Mouse (Mus musculus): ENCODE results near the gene Pla1a.
A peak's percentile ranks its signal among the peaks of the same experiment; 100 is the strongest.
"Not testable (repeated sequence)": the region's sequence is repeated elsewhere in the genome, so short reads cannot be mapped to it uniquely, and the experiment has no call there.

Gene Pla1a

DNA sequence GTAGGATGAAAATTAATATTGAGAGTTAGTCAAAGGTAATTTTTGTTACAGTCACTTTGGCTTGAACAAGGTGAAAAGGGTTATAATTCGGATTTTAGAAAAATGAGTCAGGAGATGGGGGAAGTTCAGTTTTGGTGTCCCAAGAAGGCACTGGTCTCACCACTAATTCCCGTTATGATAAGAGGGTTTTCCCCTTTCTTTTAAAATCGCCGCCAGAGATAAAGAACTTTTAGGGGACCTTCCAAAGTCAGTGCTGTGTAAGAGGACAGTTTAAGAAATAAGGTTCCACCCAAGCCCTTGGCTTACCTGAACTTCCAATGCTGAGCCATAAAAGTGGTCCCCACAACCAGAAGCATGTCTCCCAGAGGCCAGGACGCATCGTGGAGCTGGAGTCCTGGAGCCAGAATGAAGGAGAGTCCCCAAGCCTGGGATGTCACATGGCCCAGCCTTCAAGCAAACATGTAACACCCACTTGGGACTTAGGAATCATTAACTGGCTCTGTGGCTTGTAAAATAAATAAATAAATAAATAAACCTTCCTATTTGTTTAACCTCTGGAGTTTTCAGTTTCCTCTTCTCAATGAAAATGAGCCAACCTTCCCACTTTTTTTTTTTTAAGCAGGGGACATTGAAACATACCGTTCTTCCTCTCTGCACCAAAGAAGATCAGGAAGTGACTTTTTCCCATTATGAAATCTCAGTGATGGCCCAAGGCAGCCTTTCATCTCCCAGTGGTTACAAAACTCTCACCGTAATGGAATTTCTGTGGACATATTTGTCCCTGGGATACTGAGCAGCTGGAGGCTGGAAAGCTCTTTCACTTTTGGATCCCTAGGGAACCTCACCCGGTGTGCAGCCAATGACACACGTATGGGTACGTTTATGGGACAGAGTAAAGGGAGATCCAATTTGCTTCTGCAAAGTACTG lies at the start of gene Pla1a:
Gene Pla1a, minus strand, starts transcription at position 648 of the 928 bp plus-strand sequence.
- DNase-seq: peak; percentile 17 to 56

DNA sequence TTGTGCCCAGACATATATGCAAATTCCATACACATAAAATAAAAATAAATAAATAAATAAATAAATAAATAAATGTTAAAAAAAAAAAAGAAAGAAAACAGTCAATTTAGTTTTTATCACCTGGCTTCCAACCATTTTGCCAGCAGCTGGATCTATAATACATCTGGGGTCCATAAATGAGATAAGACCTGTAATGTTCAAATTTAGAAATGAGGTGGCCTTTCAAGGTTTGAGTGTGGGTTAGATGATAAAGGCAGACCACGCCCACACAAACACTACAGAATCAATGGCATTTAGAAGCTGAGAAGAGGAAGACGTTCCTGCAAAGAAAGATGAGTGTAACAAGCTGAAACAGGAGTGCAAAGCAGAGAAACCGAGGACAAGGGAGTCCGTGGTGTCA lies 48.4 kb upstream of the Pla1a start:
- no peak for DNase-seq

DNA sequence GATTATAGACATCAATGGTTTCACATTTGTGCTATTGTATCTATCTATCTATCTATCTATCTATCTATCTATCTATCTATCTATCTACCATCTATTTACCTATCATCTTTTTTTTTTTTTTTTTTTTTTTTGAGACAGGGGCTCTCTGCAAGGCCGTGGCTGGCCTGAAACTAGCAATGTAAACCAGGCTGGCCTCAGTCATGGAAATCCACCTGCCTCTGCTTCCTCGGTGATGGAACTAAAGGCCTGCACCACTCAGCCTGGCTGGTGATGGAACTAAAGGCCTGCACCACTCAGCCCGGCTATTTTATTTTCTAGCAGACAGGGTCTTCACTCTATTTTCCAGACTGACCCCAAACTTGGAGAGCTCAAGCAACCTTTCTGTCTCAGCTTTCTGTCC lies 45.4 kb upstream of the Pla1a start:
- DNase-seq: no peak

DNA sequence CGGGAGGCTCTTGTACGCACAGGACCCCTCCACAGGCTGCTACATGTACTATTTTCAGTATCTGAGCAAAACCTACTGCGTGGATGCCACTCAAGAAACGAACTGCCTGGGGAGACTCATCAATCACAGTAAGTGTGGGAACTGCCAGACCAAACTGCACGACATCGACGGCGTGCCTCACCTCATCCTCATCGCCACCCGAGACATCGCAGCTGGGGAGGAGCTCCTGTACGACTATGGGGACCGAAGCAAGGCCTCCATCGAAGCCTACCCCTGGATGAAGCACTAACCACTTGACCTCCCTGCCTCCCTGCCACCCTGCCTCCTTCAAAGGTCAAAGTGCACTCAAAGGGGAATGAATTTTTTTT lies 44.3 kb upstream of the Pla1a start:
- DNase-seq: not testable (repeated sequence)

DNA sequence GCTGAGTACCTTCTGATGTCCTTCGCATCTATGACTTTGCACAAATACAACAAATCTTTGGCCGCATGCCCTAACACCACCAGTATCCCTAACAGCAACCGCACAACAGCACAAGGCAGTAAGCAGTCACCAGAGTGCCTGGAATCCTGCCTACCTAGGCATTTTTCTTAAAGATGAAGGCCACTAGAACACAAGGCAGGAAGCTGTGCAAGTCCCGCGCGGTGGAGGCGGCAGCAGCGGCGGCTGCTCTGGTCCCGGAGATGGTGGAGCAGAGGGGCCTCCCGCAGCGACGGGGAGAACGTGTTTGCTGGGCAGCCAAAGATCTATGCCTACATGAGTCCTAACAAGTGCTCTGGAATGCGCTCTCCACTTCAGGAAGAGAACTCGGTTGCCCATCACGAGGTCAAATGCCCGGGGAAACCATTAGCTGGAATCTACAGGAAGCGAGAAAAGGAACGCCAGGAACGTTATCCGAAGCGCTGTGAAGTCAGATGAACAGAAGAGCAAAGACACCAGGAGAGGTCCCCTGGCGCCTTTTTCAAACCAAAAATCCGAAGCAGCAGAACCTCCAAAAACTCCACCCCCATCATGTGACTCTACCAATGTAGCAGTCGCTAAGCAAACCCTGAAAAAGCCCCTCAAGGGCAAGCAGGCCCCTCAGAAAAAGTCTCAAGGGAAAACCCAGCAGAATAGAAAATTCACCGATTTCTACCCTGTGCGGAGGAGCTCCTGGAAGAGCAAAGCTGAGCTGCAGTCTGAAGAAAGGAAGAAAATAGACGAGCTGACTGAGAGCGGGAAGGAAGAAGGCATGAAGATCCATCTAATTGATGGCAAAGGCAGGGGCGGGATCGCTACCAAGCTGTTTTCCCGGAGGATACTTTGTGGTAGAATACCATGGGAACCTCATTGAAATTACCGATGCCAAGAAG lies 43.6 kb upstream of the Pla1a start:
- peak in 1 of 2 experiments; percentile 27 for DNase-seq

DNA sequence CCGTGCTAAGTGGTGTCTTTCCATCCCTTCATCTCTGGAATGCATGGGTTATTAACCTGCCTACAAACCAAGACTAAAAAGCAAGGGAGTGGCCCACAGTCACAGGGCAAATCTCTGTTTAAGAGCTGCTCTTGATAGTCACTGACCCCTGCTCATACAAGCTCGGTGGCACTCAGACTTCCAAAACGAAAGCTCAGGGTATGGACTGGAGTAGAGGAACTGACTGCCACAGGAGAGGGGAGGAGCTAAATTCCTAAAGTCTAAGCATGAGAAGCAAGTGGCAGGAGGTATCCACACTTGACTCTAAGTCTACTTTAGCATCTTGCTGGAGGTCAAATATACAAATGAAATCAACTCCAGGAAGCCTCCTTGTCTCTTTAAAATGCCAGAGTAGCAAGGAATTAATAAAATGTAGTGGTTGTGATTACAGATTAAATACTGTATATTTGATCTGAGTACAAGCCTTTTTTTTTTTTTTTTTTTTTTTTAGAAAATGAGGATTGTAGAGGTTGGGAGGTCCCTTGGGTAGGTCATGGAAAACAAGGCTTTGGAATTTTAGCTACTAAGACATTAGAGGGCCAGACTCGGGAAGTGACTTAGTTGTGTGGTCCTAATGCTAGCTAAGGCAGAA lies 42.9 kb upstream of the Pla1a start:
- no peak for DNase-seq

DNA sequence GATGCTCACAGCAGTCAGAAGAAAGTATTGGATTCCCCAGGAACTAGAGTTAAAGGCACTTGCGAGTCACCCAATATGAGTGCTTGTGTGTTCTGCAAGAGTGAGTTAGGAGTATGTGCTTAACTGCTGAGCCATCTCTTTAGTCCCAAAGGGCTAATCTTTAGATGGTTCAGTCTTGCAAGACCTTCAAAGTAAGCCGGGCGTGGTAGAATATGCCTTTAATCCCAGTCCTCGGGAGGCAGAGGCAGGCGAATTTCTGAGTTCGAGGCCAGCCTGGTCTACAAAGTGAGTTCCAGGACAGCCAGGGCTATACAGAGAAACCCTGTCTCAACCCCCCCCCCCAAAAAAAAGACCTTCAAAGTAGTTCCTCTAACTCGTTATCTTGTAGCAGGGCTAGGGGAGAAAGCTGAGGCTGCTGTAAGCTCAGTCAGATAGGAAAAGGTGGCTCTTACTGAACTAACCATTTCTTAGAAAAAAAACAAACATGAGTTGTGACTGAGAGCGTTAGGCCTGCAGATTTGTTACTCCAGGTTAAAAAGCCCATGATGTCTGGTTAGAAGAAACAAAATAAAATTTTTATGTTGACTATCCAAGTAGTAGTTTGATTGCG lies 41.8 kb upstream of the Pla1a start:
- DNase-seq: no peak

DNA sequence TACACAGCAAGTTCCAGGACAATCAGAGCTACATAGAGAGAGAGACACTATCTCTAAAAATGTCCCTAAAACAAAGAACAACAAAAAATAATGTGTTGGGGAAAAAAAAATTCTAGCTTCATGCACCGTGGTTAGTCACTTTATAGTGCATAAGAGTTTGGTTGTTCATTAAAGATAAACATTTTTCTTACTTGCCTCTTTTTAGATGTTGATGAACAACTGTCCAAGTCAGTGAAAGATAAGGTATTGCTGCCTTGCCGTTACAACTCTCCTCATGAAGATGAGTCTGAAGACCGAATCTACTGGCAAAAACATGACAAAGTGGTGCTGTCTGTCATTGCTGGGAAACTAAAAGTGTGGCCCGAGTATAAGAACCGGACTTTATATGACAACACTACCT lies 40.7 kb upstream of the Pla1a start:
- DNase-seq: no peak

DNA sequence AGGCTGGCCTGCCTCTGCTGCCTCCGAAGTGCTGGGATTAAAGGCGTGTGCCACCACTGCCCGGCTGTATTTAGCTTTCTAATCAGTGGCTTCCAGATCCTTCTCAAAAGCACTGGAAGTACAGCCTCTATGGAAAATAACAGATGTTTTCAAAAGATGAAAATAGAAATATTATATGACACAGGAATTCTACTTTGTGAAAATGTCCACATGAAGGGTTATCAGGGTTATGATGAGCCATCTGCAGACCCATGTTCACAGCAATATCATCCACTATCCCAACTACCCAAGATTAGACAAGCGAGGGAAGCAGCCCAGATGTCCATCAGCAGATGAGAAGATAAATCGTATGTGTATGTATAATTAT lies 39.5 kb upstream of the Pla1a start:
- no peak for DNase-seq

DNA sequence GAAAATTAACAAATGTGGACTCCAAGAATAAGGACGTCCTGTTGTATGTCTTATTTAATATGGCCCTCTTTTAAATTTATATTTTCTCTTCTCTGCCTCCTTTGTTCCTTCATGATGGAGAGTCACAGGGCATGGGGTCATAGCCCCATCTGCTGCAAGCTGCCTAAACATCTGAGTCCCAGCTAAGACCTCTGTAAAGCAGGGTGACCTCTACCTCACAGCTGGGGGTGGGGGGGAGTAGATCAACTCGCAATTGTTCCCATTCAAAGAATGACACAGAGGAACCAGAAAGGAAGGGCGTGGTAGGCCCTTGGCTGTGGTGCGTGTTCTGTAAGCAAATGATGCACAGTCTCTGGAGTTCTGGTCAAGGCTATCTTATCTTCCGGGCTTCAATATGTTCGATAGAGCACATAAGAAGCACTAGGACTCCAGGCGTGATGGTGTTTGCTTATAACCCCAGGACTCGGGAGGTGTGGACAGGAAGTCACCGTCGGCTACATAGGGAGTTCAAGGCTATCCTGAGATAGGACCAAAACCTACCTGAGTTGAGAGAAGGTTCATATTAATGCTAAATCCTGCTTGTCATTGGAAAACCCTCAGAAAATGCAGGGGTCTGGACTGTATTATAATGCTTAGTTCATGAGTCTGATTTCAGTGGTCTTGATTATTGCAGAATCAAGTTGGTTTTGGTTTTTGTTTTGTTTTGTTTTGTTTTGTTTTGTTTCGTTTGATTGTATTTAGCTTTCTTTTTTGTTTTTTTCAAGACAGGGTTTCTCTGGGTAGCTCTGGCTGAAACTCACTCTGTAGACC lies 39.0 kb upstream of the Pla1a start:
- no peak for DNase-seq

DNA sequence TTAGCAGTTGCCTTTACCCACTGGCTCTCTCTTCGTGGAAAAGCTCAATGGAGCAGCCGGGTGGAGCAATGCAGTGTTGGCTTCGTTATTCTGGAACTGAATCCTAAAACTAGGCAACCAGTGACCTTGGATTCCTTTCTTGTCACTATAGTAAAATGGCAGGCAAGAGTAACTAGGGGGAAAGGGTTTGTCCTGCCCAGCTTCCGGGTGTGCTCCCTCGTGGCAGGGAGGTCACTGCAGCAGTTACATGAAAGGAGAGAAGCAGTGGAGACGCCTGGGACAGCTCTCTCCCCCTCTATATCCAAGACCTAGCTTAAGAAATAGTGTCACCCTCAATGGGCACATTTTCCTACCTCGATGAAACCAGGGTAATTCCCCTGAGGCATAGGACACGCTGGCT lies 36.5 kb upstream of the Pla1a start:
- no peak for DNase-seq

DNA sequence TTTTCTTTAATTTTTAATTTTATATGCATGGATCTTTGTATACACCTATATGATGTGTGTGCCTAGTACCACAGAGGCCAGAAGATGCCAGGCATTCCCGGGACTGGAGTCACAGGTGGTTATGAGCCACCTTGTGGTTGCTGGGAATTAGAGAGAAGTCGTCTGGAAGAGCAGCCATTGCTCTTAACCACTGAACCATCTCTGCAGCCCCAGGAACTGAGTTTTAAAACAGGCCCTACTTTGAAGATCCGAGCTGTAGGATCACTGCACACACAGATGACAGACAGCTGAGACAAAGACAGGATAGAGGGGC lies 35.7 kb upstream of the Pla1a start:
- DNase-seq: peak in 1 of 2 experiments; percentile 35

DNA sequence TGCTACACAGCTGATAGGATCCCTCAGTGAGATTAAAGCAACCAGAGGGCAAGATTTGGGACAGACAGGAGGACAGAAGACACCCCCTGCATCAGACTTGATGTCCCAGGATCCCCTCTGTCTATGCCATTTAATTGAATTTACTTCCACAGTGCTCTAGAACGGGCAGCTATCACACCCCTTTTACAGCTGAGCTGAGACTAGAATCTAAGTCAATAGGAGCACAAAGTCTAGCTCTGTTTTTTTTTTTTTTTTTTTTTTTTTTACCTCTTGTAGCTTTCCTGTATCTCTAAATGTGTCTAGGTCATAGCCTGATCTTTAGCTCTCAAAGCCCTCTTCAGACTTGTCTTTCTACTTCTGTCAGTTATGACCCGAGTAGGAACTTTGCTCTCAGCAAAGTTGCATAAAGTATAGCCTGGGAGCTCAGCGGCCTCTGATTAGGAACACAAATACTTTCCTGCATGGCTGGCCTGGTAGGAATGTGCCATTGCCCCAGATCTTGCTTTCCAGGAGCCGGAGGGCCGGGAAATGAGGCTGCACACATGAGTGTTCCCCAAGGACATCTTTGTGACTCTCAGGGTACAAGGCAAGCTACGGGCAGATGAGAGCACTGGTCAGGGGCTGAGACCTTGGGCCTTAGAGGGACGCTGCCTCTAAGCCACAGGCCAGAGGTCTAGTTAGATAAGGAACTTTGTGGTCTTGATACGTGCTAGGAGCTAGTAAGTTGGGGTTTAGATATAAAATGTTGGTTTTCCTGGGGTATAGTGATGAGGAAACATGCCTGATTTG lies 35.2 kb upstream of the Pla1a start:
- DNase-seq: peak in 1 of 2 experiments; percentile 18

DNA sequence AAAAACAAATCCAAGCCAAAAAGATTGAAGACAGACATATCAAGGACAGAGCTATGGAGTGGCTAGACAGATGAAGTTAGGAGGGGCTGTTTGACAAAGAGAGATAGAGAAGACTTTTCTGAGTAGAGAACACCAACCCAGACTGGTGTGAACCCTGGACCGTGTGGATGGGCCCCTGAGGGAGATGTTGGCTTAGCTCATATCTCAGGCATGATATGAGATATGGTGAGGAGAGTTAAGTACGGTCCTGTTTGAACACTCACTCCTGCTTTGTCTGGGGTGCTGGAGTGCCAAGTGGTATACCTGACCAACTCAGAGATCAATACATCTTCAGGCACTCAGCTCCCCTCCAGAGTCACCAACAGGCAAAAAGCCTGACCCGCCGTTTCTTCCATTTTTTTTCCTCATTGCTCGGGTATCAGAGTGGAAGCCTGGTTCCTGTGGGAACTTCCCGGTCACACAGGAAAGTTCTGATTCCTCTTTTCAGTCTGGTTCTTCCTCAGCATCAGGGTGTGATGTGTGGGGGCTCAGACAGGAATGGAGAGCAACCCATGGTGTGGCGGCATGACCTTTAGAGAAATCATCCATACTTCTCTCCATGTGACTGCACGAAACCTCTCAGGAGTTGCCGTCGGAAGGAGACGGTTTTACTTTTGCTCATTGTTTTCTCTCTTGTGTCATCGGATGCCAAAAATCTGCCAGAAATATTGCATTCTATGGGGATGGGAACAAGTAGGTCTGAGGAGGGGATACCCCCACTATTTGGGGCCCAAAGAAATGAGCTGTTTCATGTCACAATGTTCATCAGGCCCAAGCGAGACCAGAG lies 34.4 kb upstream of the Pla1a start:
- DNase-seq: no peak

DNA sequence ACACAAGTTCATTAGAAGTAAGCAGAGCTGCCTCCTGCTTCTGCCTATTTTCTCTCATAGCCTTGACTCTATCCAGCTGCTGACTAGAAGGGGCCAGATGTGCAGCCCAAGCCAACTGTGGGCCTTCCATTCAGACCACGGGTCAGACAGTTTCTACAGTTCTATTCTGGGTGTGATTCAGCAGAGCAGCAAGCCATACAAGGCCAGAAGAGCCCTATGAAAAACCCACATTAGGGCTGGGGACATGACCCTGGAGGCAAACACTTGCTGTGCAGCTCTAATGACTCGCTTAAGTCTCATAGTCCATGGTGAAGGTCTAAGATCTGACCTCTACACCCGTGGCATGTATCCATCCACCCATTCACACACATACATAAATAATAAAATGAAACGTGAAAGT lies 33.1 kb upstream of the Pla1a start:
- DNase-seq: no peak

DNA sequence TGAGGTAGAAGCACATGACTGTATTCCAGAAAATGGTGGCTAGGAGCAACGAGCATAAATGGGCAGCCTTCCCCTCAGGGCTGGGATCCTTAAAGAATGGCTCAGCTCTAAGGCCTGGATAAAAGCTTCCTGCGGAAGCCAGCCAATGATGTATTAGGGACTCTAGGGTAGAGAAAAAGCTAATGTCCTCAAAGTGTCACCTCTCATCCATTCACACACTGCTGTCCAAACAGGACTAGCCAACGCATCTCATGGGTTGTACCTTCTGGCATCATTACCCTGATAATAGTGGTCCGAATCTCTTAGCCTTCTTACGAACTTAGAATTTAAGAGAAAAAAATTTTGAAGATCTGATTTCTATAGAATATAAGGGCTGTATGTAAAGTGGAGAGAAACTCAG lies 30.4 kb upstream of the Pla1a start:
- DNase-seq: no peak

DNA sequence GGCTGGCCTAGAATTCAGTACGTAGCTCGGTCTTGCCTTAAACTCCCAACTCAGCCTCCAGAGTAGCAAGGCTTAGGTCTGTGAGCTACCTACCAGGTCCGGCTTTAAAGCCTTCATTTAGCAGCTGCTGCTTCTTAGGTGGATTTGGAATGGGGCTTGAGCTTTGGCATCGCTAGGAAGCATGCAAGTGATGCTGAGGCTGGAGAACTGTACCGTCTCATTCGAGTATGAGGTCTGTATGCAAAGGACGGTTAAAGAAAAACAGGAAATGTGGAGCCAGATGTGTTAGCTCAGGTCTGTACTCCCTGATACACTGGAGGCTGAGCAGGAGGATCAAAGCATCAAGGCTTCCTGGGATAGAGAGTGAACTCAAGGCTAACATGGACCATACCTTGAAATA lies 29.2 kb upstream of the Pla1a start:
- no peak for DNase-seq

DNA sequence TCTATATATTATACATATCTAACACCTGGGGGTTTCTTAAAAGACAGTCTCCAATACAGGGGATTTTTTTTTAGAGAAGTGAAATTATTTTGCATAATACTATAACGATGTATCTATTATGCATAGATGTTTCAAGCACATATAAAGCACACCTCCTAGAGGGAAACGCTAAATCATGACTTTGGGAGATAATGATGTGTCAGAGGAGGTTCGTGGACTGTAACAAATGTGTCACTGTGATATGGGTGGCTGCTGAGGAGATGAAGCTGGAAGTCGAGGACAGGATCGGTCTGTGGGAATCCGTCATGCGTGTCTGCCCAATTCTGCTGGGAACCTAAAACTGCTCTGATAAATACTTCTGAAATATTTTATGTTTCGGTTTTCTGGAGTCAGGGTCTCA lies 28.8 kb upstream of the Pla1a start:
- DNase-seq: no peak

DNA sequence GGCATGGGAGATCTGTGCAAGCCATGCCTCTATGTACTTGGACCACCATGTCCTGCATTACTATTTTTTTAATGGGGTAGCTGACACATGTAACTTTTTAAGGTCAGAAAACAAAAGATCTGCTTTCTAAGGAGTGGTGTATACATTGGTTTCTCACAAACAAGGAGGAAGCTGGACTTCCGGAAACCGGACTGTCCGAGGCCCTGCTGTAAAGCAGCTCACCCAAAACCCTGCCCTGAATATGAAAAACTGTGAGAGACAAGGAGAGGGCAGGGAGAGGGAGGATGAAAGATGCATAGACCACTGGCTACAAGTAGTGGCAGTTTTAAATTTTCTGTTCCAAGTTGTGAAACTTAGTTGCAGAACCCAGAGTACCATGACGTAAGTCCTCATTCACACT lies 27.0 kb upstream of the Pla1a start:
- no peak for DNase-seq

DNA sequence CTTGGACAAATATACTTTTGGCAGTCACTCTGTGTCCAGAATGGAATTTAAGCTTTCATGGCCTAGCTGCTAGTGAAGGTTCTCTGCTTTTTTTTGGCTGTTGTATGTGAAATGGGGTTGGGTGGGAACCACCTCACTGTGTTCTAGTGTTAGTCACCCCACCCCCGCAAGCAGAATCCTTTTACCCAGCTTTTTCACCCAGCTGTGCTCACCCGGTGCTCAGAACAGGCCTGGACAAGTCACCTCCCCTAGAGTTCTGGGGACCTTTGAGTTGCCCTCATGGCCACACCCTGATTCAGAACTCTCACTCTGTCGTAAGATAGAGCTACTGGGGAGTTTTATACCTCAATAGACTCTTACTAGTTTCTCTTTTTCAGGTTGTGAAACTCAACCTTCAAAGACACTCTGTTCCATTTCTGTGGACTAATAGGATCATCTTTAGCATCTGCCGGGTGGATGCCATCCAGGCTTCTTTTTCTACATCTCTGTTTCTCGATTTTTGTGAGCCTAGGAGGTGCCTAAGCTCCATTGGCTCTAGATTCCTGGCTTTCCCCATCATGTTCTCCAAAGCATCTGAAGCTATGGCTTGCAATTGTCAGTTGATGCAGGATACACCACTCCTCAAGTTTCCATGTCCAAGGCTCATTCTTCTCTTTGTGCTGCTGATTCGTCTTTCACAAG lies 25.8 kb upstream of the Pla1a start:
- DNase-seq: no peak

All from kidney, postnatal 25 days (tissue).